Mouse (Mus musculus) layer of hippocampus, postnatal 10 days (tissue): ENCODE data around the gene Clic3. TPM values are rescaled to one million over a fixed set of nuclear protein-coding genes. Genes with fewer than 3 reads are reported as not detected.
A peak's percentile ranks its signal among the peaks of the same experiment; 100 is the strongest.

Experiments
- DNase-seq, 2 experiments: peaks; one replicate each; pipeline ENCODE4 v3.0.0; 2021; ENCODE audit warnings: low spot score in 2 of 2
- total RNA-seq, 2 experiments: library from RNA; stranded (reverse); gene quantifications; 2 replicates each; pipeline ENCODE4 v1.2.3; 2021

Gene Clic3
- total RNA-seq, 2 experiments from 2014 or later: 0.60 TPM; not detected in 1

DNA sequence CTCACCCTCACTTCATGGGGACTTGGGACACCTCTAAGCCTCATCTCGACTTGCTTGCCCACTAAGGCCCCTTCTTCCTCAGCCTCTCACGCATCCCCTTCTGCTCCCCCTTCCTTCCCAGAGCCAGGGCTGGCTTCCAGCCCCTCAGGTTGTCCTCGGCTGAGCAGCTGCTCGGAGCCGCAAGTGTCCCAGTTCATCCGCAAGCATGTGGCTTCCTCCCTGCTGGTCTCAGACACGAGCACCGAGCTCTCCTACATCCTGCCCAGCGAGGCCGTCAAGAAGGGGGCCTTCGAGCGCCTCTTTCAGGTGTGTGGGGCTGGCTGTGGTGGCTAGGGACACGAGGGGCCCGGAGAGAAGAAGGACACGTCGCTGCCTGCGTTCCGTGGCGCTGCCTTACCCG lies 15.6 kb upstream of the Clic3 start:
- no peak for DNase-seq

DNA sequence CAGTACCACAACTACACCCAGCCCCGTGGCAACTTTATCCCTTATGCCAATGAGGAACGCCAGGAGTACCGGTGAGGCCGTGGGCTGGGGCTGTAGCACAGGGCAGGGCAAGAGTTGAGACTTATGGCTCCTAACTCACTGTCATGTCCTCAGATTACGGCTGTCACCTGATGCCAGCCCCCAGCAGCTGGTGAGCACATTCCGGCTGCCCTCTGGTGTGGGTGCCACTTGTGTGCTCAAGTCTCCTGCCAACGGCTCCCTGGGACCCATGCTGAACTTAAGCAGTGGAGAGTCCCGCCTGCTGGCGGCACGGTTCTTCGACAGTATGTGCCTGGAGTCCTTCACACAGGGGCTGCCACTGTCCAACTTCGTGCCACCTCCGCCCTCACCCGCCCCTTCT lies 14.0 kb upstream of the Clic3 start:
- no peak for DNase-seq

DNA sequence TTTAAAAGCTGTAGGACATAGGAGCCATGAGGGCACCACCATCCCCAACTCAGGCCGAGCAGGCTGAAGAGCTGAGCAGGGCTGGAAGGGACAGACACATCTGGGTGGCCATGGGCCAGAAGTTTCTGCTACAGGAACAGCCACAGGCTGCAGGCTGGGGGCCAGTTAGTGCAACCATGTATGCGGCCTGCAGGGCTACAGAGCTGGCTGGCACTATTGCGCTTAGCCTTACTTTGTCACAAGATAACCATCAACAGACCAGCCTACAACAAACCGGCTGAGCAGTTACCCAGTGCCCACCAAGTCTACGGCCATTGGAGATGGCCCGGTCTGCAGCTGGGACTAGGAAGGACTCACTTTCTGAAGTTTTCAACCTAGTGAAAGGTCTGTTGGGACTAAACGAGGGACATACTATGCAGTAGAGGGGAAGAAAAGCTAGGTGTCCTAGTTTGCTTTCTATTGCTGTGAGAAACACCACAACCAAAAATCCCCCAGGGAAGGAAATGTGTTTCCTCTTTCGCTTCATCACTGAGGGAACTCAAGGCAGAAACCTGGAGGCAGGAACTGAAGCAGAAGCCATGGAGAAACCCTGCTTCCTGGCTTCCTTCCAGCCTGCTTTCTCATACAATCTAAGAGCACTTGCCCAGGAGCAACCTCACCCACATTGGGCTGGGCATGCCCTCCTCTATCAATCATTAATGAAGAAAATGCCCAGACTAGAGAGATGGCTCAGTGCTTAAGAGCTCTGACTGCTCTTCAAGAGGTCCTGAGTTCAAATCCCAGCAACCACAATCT lies 5.6 kb upstream of the Clic3 start:
- no peak for DNase-seq

DNA sequence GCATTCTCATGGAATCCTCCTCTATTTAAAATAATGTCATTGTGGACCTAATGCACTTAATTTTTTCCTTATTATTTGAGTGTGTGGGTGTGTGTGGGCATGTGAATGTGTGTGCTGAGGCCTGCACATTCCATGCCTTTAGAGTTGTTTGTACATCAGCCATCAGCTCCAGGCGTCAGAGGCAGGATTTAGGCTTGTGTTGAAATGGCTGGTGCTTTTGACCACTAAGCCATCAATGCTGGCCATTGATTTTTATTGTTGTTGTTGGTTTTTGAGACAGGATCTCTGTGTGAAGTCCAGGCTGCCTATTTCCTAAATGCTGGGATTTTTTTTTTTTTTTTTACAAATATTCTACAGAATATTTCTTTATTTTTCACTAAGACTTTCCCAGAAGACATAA lies 3.7 kb upstream of the Clic3 start:
- no peak for DNase-seq

DNA sequence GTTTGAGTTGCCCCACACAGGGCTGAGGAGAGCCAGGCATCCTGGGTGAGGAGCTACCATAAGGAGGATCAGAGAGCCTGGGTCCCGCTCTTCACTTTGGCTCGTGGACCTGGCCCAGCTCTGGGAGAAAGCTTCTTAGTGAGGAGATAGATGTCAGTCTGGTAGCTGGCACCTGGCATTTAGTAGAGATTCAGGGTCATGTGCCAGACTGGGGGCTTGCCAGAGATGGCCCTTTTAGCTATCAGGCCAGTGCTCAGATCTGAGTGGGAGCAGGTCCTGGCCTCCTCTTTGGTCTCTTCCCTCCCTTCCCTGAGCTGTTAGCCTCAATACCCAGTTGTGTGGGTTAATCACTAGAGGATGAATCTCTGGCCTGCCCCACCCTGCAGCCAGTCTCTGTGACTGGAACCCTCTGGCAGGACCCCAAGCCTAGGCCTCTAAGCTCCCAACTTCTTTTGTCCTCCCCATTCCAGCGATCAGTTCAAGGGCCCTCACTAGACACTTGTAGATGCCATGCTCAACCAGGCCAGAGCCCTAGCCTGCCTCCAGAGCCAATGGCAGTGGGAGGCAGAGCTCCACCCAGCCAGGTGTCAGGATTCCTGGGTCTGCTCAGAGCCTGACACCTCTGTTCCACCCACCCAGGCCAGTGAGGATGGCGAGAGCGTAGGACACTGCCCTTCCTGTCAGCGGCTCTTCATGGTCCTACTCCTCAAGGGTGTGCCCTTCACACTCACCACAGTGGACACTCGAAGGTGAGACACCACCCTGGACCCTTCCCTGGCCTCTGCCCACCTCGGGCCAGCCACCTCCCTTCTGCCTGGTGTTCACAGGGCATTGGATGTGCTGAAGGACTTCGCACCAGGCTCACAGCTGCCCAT lies 621 bp downstream of the Clic3 start:
- DNase-seq: no peak

DNA sequence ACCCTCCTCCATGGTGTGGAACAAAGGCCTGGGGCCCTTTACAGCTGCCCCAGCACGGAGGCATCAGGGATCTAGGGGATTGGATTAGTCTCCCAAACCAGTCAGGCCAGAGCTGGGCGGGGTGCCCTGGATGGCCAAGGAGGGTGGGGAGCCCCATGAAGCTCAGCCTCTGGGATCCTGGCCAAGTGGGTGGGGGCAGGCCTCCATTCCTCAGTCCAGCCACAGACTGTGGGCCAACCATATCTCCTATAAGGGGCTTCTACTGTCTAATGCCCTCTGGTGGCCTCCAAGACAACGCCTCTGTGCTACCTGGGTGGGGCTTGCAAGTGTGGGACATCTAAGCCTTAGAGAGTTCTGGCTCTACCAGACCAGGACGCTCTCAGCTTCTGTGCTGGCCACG lies 2.3 kb downstream of the Clic3 start:
- no peak for DNase-seq

DNA sequence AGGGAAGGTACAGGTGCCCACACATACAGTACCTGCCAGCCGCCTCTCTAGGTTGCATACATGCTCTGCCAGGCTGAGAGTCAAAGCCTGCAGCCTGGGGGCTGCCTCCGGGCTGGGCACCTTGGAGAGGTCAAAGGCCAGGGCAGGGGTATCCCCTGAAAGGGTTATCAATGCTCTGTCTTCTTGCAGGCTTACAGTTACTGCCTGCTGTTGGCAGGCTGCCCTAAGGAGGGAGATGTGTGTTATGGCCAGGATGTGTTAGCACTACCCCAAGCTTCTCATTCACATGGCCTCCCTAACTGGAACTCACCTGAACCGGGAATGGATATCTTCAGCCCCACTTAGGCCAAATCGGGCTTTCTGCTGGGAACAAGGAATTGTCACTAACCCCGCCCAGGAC lies 3.5 kb downstream of the Clic3 start:
- no peak for DNase-seq

DNA sequence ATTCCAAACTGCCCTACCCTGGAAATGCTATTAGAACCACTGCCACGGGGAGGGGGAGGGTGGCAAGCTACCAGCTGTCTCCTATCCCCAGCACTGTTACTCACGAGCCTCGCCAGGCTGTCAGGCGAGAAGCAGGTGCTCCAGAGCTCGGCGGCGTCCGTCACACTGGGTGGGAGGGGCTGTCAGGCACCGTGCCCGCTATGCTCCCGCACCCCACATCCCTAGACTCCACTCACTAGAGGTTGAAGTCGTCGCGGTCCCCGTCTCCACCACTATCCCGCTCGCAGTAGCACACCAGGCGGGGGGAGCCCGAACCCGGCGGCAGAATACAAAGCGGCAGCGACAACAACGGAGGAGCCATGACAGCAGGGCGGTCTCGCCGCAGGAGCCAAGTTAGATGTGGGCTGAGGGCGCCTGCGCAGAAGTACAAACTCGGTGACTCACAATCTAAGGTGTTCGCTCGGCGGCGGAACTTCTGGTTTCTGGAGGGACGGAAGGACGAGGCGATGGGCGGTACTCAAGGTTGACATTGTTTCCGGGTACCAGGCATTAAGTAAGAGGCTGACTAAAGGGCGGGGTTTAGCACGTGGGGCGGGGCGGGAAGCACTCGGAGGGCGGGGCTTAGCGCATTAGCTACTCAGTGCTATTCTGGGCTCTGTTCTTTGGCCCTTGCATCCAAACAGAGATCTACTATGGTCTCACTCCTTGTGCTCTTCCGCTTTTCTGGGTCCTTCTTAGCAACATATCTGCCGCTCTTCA lies 4.1 kb downstream of the Clic3 start, which contains the start of gene Paxx:
Gene Paxx, minus strand, starts transcription at position 544 of the 759 bp plus-strand sequence.
- DNase-seq: peak; percentile 85 to 87

DNA sequence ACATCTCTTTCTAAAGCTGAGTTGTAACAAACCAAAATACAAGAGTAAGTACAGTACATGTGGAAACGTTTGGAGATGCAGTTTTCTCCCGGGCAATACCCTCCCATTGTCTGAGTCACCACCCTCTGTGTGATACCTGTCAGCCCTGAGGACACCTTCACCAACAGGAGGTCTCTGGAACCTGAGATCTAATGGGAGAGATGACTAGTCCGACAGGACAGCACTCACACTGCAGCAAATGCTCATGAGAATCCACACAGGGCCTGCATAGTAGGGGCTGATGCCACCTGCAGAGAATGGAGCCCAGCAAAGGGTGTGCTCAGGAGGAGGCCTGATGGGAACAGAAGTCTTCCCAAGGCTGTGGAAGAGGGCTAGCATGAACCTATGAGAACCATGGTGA lies 4.8 kb downstream of the Clic3 start:
- no peak for DNase-seq

DNA sequence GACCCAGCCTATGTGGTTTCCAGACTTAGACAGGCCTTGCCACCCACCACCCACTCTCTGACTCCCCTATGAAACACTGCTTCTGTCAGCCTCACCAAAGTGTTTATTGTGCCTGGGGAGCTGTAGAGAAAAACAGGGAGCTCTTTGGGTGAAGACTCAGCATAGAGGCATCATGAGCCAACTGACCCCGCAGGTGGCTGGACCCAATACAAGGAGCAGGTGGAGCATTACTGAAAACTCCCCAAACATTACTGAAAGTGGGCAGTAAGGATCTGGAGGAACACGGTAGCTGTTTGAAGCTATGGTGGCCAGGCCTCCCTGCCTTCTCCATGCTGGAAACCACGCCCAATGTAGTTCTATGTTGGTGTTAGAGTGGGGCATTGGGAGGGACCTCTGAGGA lies 7.0 kb downstream of the Clic3 start:
- no peak for DNase-seq

DNA sequence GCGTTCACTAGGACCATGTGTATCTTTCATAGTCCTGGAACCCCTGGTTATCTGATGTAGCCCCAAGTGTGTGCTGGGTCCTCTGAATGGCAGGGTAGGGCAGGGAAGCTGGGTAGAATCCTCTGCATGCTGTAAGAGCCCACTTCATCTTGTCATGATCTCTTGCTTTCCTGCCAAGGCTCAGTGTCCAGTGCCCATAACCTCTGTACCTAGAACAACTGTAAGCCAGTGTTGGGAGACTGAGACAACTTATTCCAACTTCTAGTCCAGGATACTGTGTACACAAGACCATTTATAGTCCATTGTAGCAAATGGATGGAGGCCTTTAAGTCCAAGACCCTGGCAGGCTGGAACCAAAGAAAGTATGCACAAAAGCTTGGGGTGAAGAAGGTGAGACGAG lies 8.6 kb downstream of the Clic3 start:
- DNase-seq: no peak

DNA sequence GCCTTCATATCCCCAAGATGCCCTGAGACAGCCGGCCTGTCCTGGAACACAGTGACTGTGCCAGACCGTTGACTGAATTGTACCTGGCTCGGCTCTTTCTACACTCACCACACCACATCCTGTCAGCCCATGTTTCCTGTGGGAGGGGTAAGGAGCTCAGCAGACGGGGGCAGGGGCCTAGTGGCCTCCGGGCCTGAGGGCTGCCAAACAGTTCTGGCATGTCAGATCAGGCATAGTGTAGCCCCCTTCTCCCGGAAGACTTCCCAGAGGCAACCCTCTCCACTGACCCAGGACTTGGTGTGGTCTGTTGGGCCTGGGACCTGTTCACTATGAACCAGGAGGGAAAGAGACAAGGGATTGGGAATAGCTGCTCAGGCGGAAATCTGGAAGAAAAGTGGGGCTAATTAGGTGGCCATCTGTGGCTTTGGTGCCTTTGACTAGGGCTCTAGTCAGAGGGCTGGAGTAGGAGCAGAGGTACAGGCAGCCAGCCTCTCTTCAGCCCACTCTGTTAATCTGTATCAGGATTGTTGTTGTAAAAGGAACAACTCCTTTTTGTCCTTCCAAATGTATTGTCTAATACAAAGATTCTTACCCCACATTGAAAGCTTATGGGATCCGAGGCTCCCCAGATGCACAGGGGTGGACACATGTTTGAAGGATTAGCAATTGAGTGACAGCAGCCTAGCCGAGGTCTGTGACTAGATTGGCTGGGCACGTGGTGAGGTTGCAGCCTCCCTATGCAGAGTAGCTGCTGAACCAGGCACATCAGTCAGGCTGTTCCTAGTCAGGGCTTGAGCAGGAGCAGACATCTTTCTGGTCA lies 9.4 kb downstream of the Clic3 start:
- DNase-seq: no peak

DNA sequence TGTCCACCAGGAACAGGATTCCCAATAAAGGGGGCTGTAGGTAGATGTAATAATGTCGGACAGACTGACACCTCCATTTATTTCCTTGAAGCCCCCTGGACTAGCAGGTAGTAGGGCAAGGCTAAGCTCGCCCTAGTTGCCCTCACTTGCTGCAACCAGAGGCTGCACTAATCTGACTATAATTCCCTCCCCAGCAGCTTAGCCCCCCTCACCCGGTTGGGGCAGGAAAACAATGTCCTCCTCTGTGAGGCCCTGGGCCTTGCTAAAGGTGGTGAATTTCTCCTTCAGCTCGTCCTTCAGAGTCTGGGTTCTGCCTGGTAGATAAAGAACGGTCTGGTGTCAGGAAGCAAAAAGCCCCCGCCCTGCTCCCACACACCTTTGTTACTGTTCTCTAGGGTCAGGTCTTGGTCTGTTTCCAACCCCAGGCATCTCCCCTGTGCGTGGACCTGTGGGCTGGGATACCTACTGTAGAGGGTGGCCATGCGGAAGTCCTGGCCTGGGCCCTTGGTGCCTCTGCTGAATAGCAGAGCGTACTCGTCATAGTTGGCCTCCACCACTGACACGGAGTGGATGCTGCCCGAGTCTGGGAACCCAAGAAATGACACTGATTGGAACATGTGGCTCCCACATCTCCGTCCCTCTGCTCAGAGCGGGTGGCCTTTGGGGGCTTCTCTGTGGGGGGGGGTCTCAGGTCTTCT lies 11.1 kb downstream of the Clic3 start:
- DNase-seq: no peak

DNA sequence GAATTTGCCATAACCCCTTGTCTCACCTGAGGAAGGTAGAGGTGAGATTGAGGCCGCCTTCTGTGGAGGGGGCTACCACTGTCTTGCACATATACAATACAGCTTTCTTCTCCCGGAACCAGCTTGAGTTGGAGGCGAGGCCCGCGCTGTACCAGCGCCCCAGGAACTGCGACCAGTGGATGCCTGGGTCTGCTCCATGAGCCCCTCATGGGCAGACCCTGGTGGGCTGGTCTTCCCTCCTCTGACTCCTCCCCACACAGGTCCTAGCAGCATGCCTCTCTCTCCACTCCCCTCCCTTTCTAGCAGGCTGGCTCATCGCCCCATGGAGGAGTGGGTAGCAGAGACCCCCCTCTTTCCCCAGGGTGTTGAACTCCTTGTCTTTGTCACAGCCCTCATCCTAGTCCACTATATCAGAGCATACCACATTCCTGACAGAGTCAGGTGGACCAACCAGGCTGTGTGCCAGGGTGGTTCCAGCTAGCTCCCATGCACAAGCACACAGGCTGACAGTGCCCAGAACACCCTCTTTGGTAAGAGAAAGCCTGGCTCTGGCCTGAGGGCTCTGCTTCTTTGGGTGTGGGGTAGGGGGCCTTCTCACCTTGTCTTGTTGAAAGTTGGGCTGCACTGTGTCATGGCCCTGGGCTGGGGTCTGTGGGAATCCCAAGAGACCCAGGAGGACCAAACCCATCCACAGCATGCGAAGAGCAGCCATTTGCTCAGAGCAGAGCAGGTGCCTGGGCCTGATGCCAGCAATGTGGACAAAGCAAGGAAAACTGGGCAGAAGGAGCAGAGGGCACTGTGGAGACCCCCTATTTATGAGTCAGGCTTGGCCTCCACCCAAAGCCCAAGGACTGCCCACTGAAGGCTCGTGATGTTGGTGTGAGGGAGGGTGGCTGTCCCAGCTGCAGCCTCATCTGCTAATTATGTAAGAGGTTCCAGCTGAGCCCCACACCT lies 12.6 kb downstream of the Clic3 start:
- DNase-seq: peak; percentile 52 to 59

DNA sequence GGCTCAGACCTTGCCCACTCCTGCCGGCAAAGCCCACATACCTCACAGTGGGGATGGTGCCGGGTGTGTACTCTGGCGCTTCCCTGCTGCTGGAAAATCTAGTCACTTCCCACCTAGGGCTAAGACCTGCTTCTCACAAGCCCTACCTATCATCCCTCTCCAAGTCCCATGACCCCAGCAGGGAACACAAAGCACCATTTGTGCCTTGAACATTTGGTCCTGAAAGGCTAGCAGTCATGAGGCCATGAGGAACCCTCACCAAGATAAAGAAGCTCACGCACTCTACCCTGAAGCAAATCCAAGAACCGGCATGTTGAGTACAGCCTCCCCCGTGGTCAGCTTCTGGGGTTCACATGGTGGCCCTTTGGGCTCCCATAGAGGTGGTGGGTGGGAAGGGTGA lies 13.3 kb downstream of the Clic3 start, which contains the start of gene Ptgds:
Gene Ptgds, minus strand, starts transcription at position 78 of the 400 bp plus-strand sequence.
- no peak for DNase-seq

DNA sequence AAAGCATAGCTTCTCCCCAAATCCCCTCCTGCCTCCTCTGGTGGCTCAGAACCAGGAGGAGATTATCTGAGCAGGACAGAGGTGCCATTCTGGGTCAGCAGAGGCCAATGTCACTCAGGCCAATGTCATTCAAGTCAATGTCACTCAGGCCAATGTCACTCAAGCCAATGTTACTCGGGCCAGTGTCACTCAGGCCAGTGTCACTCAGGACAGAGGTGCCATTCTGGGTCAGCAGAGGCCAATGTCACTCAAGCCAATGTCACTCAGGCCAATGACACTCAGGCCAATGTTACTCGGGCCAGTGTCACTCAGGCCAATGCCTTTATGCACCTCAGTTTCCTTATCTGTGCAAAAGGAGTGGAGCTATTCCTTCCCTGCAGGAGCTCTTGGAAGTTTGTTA lies 15.9 kb downstream of the Clic3 start:
- DNase-seq: no peak

DNA sequence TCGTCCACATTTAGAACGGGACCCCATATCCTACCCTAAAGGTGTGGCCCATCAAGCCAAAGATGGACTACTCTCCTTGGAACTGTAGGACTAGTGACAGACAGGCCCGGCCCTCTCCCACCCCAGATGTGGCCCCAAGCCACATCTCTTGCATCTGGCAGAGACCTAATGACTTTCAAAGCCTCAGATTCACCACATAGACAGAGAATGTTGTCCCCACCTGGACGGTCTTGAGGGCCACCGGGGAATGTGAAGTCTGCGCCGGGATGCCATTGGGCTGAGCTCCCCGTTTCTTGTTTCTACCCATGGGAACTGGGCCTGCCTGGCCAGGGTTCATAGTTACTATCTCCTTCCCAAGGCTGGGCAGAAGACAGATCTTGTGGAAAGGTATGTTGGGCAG lies 20.9 kb downstream of the Clic3 start:
- no peak for DNase-seq

DNA sequence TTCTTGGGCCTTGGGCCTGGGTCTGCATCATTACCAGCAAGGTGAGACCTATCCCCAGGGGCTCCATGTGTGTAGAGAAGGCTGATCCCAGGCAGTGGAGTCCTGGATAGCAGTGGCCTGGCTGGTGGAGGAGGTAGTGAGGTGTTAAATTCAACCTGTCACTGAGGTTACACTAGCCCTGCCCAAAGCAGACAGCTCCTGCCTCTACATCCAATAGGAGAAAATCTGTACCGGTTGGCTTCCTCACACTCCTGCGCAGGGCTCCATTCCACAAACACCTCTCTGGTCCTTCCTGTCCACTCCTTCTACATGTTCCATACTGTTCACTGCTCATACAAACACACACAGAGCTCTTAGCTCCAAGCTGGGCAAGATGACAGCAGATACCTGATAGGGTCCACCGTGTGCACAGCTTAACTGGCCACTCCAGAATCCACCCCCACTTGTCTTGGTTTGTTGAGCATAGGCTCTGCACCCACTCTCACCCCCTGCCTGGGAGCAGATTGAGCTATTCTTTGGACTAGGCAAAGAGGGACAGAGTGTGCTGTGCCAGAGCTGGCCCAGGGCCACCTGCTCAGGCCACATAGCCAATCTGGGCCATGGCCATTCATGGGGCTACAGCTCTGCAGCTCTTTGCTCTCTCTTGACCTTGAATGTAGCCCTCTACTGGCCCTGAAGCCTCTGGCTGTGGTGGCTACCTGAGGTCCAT lies 21.5 kb downstream of the Clic3 start:
- DNase-seq: no peak
